Mouse (Mus musculus) lung, embryonic 15.5 days (tissue): ENCODE measurements around the gene Gpbar1. TPM values are rescaled to one million over a fixed set of nuclear protein-coding genes. Genes with fewer than 3 reads are reported as not detected.
"Not testable (repeated sequence)": the region's sequence is repeated elsewhere in the genome, so short reads cannot be mapped to it uniquely, and the experiment has no call there.

Source experiments
- ATAC-seq: fragments of 200-750 bp; cut with Nextera tagmentation; 2 replicates; pipeline ENCODE4 v1.8.0; 2017; ENCODE audit warnings: moderate number of reproducible peaks, borderline replicate concordance; ENCODE audit not compliant: low FRiP score, low TSS enrichment; ENCODE audit errors: extremely low read depth
- H3K27ac ChIP-seq: fragments of 300-500 bp; sonication (generic); 2 replicates; pipeline ENCODE4 v1.5.1; 2015; ENCODE audit warnings: moderate library complexity, mild to moderate bottlenecking, inconsistent platforms
- H3K27me3 ChIP-seq: fragments of 300-500 bp; sonication (generic); 2 replicates; pipeline ENCODE4 v1.6.1; 2015; ENCODE audit warnings: inconsistent platforms
- H3K36me3 ChIP-seq: fragments of 300-500 bp; sonication (generic); 2 replicates; pipeline ENCODE4 v1.6.1; 2015; ENCODE audit warnings: inconsistent platforms
- H3K4me1 ChIP-seq: fragments of 300-500 bp; sonication (generic); 2 replicates; pipeline ENCODE4 v1.6.1; 2015; ENCODE audit warnings: inconsistent platforms
- H3K4me2 ChIP-seq: fragments of 300-500 bp; sonication (generic); 2 replicates; pipeline ENCODE4 v1.6.1; 2015; ENCODE audit warnings: inconsistent platforms, mild to moderate bottlenecking, moderate library complexity
- H3K4me3 ChIP-seq: fragments of 300-500 bp; sonication (generic); 2 replicates; pipeline ENCODE4 v1.5.1; 2015; ENCODE audit warnings: mild to moderate bottlenecking, inconsistent platforms
- H3K9ac ChIP-seq: fragments of 300-500 bp; sonication (generic); 2 replicates; pipeline ENCODE4 v1.6.1; 2015; ENCODE audit warnings: inconsistent platforms
- H3K9me3 ChIP-seq: fragments of 300-500 bp; sonication (generic); 2 replicates; pipeline ENCODE4 v1.6.1; 2016; ENCODE audit warnings: inconsistent platforms
- WGBS: fragments of 180-500 bp; shearing (Covaris S2); methylation state at CpG from one replicate; pipeline ENCODE4 v1.1.7; 2015; 5-methylcytosine and 5-hydroxymethylcytosine counted together
- polyA plus RNA-seq: library from polyadenylated mRNA; unstranded; fragments of >200 nt; fragmentation: Nextera tagmentation; extraction: Ambion mirVana; gene quantifications from 2 replicates; pipeline ENCODE4 v1.2.1, GENCODE M21; 2015

Gpbar1 gene
- polyA plus RNA-seq, 1 experiment from 2014 or later: 0.19 TPM

DNA sequence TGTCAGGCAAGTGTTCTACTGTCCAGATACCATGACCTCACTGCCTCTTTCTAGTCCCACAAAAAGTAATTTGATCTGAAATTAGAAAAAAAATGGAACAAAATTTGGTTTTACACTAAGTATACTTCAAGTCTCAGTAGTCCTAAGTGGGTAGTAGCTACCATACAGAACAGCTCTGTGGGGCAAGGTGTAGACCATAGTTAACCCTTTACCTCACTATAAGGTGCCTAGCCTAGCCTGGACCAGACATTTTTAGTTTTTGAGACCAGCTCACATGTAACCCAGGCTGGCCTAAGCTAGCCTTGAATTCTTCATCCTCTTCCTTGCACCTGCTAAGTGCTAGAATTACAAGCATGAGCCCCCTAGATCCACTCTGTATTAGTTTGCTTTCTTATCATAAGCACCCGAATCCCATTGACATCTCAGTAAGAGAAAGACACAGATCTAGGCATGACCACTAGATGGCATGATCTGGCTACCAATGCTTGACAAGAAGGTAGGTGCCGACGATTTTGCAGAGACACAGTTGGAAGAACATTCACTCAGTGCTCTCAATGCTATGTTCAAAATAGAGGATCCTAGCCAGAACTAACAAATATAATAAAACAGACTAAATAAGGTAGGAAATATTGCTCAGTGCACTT is 34.8 kb downstream of the Gpbar1 start:
- H3K9me3 ChIP-seq: no peaks in the 10 kb centered on the region
- no peaks in the 10 kb centered on the region for H3K27me3 ChIP-seq
- H3K4me1 ChIP-seq: no peaks in the 10 kb centered on the region; the same call in 1 of the 2 replicates
- H3K4me3 ChIP-seq: no peak overlapping the region
- no peak overlapping the region for H3K27ac ChIP-seq
- no peak overlapping the region for H3K9ac ChIP-seq
- under 1% methylated on average over 3 of the region's 3 CpGs for WGBS
- no peak overlapping the region for H3K4me2 ChIP-seq
- ATAC-seq: peak; percentile 36; the same call in 1 of the 2 replicates
- no peaks in the 10 kb centered on the region for H3K36me3 ChIP-seq

DNA sequence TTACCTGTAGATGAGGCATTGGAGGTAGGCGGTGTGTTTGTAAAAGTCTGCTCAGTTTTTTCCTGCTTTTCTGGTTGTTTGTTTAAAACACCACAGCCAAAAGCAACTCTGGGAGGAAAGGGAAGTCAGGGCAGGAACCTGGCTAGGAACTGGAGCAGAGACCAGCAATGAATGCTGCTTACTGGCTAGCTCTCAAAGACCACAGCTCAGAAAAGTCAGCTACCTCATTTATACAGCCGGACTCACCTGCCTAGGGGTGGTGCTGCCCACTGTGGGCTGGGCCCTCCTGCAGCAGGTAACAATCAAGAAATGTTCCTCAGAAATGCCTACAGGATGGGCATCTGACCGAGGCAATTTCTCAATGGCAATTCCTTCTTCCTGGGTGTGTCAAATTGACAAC is 36.4 kb downstream of the Gpbar1 start:
- H3K4me2 ChIP-seq: no peak overlapping the region
- no peak for ATAC-seq
- H3K27me3 ChIP-seq: no peaks in the 10 kb centered on the region
- 77% methylated on average over 3 of the region's 3 CpGs for WGBS
- H3K9ac ChIP-seq: no peak overlapping the region
- no peaks in the 10 kb centered on the region for H3K9me3 ChIP-seq
- no peak overlapping the region for H3K4me3 ChIP-seq
- H3K27ac ChIP-seq: no peak overlapping the region
- H3K36me3 ChIP-seq: no peaks in the 10 kb centered on the region
- H3K4me1 ChIP-seq: no peaks in the 10 kb centered on the region; the same call in 1 of the 2 replicates

DNA sequence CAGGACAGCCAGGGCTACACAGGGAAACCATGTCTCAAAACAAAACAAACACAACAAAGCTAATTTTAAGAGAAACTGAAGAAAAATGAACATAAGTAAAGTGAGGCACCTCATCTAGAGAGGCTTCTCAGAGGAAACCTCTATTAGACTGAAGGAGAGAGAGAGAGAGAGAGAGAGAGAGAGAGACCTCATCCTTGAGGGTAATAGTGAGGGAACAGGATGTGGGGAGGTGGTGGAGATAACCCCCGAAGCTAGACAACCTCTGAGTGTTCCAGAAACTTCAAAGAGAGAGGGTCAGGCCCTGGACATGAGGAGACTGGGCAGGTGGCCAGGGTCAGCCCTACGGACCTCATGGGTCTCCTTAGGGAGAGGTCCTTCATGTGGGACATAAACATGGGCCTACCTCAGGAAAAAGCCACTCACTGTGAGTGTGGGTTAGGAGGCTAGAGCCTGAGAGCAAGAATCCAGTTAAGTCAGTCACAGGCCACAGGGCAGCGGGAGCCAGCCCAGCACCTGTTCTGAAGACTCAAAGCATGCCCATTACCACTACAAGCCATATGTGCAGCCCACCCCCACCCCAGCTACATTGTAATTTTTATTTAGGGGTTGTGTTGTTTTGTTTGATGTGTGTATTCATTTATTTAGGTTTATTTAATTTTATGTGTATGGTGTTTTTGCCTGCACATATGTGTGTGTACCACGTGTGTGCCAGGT is 37.9 kb downstream of the Gpbar1 start:
- peaks cover 2% of the 10 kb centered on the region; the same call in 1 of the 2 replicates for H3K4me1 ChIP-seq
- no peak overlapping the region for H3K4me3 ChIP-seq
- ATAC-seq: no peak
- no peaks in the 10 kb centered on the region for H3K27me3 ChIP-seq
- no peaks in the 10 kb centered on the region for H3K36me3 ChIP-seq
- H3K27ac ChIP-seq: no peak overlapping the region
- H3K9ac ChIP-seq: no peak overlapping the region
- 64% methylated on average over 4 of the region's 4 CpGs for WGBS
- no peak overlapping the region for H3K4me2 ChIP-seq
- H3K9me3 ChIP-seq: no peaks in the 10 kb centered on the region

DNA sequence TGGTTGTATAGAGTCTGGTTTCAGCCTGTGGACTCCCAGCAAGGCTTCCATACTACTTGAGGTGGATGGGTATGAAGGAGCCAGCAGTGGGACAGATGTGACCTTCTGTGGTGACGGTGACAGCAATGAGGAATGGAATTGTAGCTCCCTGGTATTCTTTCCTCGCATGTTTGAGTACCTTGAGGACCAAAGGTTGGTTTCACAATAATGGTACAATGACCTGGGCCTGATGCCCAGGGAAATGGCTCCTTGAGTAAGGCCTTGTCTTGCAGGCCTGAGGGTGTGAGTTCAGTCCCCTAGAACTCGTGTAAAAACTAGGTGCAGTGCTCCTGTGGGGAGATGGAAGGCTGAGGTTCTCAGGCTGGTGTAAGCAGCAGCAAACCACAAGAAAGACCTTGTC is 40.4 kb downstream of the Gpbar1 start:
- 85% methylated on average over 3 of the region's 3 CpGs for WGBS
- Histone ChIP-seq H3K9ac (no peak overlapping the region), H3K36me3 (no peaks in the 10 kb centered on the region), H3K4me3 (no peak overlapping the region), H3K9me3 (no peaks in the 10 kb centered on the region), H3K27me3 (no peaks in the 10 kb centered on the region), H3K27ac (no peak overlapping the region), H3K4me1 (peaks cover 8% of the 10 kb centered on the region; the same call in 1 of the 2 replicates), H3K4me2 (no peak overlapping the region)
- ATAC-seq: no peak

DNA sequence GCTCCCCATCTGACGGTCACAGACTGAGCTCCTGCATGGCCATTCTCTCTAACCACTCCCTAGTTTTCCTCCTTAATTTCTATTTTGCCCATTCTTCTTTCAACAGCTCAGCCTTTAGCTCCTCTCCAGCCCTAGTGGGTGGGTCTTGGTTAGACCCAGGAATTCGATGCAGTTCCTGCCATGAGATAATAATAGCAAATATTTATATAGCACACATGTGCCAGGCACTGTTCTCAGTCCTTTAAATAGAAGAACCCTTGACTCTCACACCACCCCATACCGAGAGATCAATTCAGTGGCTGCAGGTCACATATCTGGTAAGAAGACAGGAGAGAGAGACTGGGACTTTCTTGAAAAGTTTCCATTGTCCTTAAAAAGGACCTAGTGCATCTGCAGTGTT is 43.0 kb downstream of the Gpbar1 start:
- Histone ChIP-seq H3K27me3 (no peaks in the 10 kb centered on the region), H3K9me3 (no peaks in the 10 kb centered on the region), H3K27ac (peak overlapping the region; percentile 69), H3K4me1 (peaks cover 8% of the 10 kb centered on the region; the same call in 1 of the 2 replicates), H3K4me3 (no peak overlapping the region), H3K9ac (no peak overlapping the region), H3K4me2 (no peak overlapping the region), H3K36me3 (no peaks in the 10 kb centered on the region)
- 22% methylated on average over 3 of the region's 3 CpGs for WGBS
- no peak for ATAC-seq

DNA sequence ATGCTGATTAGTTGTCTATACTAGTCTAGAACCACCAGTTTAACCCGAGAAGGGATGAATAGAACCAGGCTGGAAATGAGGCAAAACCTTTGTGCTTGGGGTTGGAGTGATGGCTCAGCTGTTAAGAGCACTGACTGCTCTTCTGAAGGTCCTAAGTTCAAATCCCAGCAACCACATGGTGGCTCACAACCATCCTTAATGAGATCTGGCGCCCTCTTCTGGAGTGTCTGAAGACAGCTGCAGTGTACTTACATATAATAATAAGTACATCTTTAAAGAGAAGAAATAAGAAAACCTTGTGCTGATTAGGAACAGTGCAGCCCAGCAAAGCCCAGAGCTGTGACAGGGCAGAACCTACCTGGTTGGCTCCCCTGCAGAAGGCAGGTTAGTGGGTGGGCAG is 48.6 kb downstream of the Gpbar1 start:
- H3K9me3 ChIP-seq, H3K4me2 ChIP-seq, H3K4me3 ChIP-seq, H3K27ac ChIP-seq, H3K9ac ChIP-seq, H3K27me3 ChIP-seq, ATAC-seq, H3K36me3 ChIP-seq: not testable (repeated sequence)
- 73% methylated on average over 2 of the region's 2 CpGs for WGBS
- H3K4me1 ChIP-seq: peaks cover 20% of the 10 kb centered on the region

Other genes with a start within 250 kb of the Gpbar1 start
- gene Tns1, start 154.1 kb upstream of the Gpbar1 start, polyA plus RNA-seq: 104 and 130 TPM in 2 replicates
- gene Rufy4, start 153.0 kb upstream of the Gpbar1 start, polyA plus RNA-seq: 0.35 and 0.41 TPM in 2 replicates
- gene Cxcr2, start 124.6 kb upstream of the Gpbar1 start, polyA plus RNA-seq: 0.05 and 0.12 TPM in 2 replicates
- gene Cxcr1, start 83.9 kb upstream of the Gpbar1 start, polyA plus RNA-seq: not detected in 2 replicates
- 429 and 448 TPM in 2 replicates for gene Arpc2, start 42.5 kb upstream of the Gpbar1 start, polyA plus RNA-seq
- gene Aamp, start 6.2 kb downstream of the Gpbar1 start, polyA plus RNA-seq: 248 and 261 TPM in 2 replicates
- gene Pnkd, start 6.4 kb downstream of the Gpbar1 start, polyA plus RNA-seq: 103 and 106 TPM in 2 replicates
- gene Tmbim1, start 27.1 kb downstream of the Gpbar1 start, polyA plus RNA-seq: 38.0 and 44.4 TPM in 2 replicates
- gene Catip, start 83.6 kb downstream of the Gpbar1 start, polyA plus RNA-seq: 1.1 TPM in 2 replicates
- 4.5 and 4.6 TPM in 2 replicates for gene Slc11a1, start 96.6 kb downstream of the Gpbar1 start, polyA plus RNA-seq
- gene Ctdsp1, start 113.0 kb downstream of the Gpbar1 start, polyA plus RNA-seq: 93.0 and 96.0 TPM in 2 replicates
- 0.34 and 0.40 TPM in 2 replicates for gene Vil1, start 130.8 kb downstream of the Gpbar1 start, polyA plus RNA-seq
- 66.9 and 69.5 TPM in 2 replicates for gene Cnot9, start 227.5 kb downstream of the Gpbar1 start, polyA plus RNA-seq